Mouse (Mus musculus) gastrocnemius, adult 18-20 months (tissue): ENCODE data around the gene Ablim2. TPM values are rescaled to one million over a fixed set of nuclear protein-coding genes. Genes with fewer than 3 reads are reported as not detected.

ENCODE experiments used
- DNase-seq: peaks from one replicate; pipeline ENCODE4 v3.0.0; 2021; ENCODE audit warnings: low spot score
- total RNA-seq, 2 experiments: library from RNA; stranded (reverse); gene quantifications; 2 replicates each; pipeline ENCODE4 v1.2.3; 2021

Ablim2 gene
- total RNA-seq, 2 experiments from 2014 or later = 35.0 to 45.0 TPM

DNA sequence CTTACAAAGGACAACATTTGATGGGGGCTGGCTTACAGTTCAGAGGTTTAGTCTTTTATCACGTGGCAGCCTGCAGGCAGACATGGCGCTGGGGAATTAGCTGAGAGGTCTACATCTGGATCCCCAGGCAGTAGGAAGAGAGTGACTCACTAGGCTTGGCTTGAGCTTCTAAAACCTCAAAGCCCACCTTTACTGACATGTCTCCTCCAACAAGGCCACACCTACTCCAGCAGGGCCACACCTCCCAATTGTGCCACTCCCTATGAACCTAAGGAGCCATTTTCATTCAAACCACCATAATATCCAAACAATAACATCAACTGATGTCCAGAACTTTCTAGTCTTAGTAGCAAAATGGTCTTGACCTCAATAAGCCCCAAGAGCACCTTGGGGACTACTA, 12.6 kb downstream of the Ablim2 start:
- no peak for DNase-seq

DNA sequence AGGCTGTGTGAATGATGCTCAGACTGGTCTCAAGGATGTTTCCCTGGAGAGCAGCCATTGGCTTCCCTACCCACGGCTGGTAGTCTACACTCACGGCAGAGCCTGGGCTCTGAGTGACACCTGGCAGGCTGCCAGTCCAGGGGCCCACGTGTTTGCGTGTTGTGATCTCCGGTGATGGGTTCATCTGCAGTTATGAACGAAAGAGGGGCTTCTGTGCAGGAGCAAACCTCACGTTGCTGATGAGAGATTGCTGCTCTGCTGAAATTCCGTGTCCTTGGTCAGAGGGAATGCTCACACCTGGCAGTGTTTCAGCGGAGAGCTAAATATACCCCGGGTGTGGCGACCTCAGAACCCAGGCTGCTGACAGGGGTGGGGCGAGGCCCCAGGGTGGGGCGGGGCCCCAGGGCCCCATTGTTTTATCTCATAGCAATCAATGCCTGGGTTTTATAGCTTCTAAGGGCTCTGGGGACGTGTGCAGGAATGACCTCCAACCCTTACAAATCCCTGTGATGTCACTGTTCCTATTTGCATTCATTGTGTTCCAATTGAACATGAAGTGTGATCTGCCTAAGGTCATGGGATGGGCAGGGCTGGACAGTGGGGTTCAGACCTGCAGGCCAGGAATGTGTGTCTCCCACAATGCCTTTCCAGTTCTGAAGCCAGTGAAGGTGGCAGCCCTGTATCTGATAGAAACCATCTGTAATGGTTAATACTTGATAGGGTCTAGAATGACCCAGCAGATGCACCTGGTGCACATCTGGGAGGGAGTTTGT, 13.4 kb downstream of the Ablim2 start:
- DNase-seq = peak; percentile 74

DNA sequence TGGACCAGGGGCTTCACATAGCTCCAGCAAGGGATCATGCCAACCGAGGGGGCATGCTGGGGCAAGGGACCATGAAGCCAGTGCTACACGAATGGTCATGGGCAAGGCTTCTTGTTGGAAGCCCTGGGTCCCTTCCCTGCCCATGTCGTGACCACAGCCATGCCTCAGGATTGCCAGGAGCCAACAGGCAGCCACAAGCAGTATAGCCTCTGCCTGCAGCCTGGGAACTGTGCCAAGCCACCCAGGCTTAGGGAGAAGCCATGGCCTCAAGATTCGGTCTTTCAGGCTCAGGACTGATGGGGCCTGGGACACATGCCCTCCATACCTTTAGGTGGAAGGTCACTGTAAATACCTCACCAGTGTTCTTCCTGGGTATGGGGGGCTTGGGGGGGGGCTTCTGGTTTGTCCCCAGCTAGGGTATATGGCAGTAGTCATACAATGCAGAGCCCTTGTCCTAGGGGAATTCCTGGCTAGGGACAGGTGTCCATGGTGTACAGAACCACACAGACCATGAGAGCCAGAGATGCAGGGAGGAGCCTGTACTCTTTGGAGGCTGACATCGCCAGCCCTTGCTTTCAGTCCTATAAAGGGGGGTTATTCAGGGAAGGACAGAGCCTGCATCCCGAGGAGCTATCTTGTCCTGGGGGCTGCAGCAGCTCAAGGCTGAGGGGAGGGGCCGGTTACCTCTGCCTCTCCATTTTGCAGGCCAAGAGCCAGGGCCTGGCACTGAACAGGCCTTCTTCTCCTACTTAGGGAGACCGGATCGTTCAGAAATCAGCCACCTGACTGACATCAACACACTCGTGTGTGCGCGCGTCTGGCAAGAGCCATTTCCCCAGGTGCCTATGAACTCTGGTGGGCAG, 15.8 kb downstream of the Ablim2 start:
- DNase-seq = no peak

DNA sequence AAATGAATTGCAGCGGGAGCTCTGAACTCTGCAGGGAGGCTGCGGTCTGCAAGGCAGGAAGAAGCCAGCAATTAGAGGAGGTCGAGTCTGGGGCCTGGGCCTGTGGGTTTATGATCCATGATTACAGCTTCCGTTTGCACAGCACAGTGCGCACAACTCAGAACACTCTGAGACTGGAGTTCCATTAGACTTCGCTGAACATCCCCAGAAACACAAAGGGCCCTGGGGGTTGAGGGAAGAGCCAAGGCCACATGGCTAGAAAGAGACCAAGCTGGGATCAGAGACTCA, 16.4 kb downstream of the Ablim2 start:
- no peak for DNase-seq

DNA sequence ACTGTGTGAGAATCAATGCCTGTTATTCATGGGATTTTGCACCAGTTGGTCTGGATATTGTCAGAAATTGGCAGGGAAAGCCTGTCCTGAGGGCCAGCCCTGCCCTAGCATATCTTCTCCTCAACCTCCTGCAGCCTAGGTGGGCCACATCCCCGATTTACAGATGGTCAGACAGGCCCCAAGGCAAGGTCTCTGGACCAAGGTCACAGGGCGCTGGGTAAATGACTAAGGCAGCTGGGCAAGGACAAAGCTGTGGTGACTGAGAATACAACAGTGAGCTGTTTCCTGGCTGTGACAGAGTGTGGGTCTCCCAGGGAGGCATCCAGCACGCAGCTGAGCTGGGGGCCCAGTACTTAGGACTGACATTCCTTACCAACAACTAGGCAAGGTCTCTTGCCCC, 23.4 kb downstream of the Ablim2 start:
- no peak for DNase-seq

- DNase-seq = no peak
Measured at GRCm38 (mm10) chr5:35782648-35783180, 25.0 kb downstream of the Ablim2 start.

DNA sequence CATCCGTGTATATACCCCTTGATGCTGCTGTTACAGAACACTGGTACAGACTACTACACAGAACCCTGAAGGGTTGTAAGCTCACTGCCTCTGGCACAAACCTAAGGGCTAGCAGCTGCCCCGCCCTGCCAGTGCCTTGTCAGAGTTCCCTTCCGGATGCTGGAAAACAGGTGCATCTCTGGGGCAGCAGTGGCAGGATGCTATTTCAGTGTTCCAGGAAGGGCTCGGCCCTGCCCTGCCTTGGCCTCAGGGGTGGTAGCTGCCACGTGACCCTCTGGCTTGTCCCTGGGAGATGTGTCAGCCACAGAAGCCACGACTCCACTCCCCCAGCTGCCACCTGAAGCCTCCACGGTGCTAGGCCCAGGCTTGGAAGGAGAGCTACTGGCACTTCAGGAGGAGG, 28.2 kb downstream of the Ablim2 start:
- DNase-seq = peak; percentile 84

- no peak for DNase-seq
Measured at GRCm38 (mm10) chr5:35787847-35788246, 30.2 kb downstream of the Ablim2 start.

DNA sequence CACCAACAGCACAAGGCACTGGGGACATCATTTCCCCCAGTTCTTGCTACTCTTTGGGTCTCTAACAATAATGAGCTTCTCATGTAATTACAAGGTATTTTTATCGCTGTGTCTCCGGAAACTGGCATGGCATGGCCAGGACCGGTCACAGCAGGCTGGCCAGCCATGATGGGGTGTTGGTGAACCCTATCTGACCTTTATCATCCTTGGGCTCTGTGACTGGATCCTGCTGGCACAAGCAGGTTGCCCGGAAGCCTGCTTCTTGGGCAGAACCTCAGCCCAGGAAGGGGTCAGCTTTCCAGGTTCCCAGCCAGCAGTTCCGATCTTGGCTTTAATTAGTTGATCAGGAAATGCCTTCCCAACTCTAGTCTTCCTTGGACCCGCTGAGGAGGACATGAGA, 31.0 kb downstream of the Ablim2 start:
- DNase-seq = no peak

GRCm38 (mm10) chr5:35789697-35790096, 32.0 kb downstream of the Ablim2 start:
- DNase-seq = no peak

GRCm38 (mm10) chr5:35790387-35791065, 32.8 kb downstream of the Ablim2 start:
- DNase-seq = no peak

DNA sequence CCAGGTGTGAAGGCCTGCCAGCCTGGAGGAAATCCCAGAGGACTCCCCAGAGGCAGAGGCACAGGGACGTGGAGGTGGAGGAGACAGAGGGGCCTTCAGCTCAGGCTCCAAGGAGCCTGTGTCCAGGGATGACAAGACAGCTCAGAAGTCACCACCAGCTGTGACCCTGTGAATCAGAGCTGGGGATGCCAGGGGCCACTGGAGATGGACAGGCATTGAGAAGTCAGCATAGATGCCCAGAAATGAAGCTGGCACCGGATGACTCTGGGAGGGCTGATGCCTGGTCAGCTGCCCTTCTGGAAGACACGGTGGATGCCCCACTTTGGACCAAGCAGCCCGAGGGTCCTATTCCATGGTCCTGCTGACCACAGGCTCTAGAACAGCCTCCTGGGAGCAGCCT, 36.3 kb downstream of the Ablim2 start:
- peak; percentile 50 for DNase-seq

DNA sequence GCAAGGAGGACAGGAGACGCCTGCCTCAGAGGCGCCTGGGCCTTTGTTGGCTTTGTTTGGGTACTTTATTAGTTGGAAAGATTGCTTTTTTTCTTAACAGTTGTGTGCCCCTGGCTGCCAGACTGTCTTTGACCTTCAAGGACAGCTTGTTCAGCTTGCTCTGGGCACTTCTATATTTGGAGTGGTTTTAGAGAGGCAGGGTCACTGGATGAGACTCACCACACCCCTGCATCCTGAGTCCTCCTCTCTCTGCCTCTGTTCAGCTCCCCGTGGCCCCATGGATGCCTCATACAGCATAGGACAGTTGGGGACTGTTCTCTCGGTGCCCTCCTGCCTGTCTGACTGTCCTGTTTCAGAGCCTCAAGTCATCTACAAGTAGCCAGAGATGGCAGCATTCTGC, 37.3 kb downstream of the Ablim2 start:
- DNase-seq = no peak

GRCm38 (mm10) chr5:35795481-35796048, 37.9 kb downstream of the Ablim2 start:
- peak; percentile 77 for DNase-seq

DNA sequence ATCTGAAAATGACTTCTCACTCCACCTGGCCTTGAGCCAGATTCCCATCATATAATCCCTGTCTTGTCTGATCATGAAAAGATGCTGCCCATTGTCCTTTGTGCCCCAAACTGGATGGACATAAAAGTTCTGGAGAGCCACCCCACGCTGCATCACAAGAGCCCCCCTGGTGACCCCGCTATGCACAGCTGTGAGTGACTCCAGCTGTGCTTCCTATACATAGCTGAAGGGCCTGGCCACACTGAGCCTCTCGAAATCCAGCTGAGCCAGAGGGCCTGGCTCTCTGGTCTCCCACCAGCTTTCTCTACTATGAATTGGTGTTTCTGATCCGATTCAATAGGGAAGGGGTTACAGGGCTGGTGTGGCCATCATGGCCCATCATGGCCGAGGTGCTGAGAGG, 38.5 kb downstream of the Ablim2 start:
- DNase-seq = no peak

- DNase-seq = no peak
Measured at GRCm38 (mm10) chr5:35799090-35799489, 41.4 kb downstream of the Ablim2 start.

DNA sequence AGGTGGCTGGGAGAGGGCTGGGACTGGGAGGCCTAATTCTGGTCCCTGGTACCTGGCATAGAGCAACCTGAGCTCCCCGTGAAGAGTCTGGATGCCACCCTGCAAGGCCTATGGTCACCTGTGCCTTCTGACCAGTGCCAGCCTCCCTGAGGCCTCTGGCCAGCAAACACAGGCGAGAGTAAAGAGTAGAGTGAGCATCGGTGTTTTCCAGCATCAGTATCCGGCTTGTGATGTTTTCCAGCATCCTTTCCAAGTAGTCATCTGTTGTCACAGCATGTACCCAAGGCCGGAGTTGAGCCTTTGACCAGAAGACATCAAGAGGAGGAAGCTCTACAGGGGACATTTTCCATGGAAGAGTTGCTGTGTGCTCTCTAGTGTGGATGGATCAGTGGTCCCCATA, 45.7 kb downstream of the Ablim2 start:
- no peak for DNase-seq

DNA sequence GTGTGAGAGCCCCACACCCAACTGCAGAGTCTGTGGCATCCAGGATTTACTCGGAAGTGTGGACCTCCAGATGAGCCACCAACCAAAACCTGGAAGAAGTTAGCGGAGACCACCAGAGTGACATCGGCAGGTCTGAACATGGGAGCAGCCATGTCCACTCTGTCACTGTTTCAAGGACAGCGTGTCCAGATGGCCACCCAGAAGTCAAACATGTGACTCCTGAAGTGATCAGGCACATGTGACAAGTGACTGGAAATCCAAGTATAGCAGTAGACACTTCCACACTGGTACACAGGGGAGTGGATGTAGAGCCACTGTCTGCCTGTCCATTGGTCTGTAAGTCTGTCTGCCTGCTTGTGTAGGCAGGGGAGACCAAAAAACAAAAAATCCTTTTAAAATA, 47.0 kb downstream of the Ablim2 start:
- DNase-seq = no peak

DNA sequence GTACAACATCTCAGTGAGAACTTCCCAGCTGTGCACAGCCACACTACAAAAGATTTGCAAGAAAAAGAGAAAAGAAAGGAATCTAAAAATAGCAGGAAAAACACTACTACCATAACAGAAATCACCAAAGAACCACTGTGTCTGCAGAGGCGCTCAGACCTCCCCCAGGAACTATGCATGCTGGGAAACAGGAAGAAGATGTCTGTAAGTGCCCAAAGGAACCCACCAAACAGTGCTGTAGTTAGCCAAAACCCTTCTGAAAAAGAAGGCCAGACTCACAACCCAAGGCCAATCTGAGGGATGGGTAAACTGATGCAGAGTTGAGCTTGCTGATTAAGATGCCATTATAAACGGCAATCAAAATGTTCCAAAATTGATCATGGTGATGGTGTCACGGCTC, 47.5 kb downstream of the Ablim2 start:
- DNase-seq = no peak

- DNase-seq = no peak
Measured at GRCm38 (mm10) chr5:35807018-35807417, 49.3 kb downstream of the Ablim2 start.

DNA sequence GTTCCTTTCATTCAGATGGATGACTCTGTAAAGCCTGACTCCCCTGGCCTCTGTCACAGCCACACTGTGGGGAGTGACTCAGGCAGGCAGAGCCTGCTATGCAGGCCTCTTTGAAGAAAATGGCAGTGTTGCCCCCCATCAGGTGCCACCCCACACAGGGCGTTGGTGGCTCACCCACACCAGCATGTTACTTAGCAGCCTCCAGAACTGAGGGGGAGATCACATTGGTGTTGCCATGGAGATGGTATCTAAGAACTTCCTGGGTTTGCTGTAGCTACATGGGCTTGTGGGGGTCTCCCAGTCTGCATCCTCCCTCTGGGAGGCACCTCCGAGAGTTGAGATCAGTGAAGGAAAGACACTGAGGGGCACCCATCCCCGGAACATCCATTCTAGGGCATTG, 52.8 kb downstream of the Ablim2 start:
- no peak for DNase-seq
